Mouse (Mus musculus): ENCODE results near the gene Rab40b. TPM values are rescaled to one million over a fixed set of nuclear protein-coding genes. Genes with fewer than 3 reads are reported as not detected.

Rab40b gene
- total RNA-seq (2015; ENCODE audit: low replicate concordance), result not detected in 2 replicates
- total RNA-seq (2017; ENCODE audit: low replicate concordance), result not detected in 2 replicates

DNA sequence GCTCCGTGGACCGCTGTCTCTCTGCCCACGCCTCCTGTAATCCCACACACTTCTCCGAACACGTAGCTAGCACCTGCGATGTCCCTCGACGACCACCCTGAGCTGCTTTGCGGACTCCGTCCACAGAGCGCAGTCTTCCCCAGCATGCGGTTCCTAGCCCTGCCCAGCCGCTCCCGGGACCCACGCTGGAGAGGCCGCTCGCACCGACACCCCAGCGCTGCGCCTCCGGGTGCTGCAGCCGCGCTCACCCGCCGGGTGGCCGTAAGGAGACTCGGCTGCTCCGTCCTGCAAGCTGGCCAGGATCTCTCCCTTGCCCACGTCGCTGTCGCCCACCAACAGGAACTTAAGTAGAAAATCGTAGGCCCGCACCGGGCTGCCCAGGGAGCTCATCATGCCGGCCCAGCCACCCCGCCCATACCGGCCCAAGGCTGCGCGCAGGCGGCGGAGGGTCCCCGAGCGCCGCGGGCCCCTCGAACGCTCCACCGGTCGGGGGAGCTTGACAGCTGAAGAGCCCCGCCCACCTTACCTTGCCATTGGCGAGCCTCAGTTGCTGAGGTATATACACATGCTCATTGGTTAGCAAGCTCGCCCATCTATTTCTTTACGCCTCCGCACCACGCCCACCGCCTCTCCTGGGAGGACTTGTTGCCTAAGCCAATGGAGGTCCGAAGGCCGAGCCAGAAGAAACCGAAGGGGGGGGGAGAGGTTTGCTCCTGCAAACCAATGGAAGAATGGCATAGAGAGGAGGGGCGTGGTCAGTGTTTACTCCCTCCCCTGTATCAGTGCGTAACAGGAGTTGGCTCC lies at the start of gene Rab40b:
TSS of gene Rab40b (minus strand) at position 502 of the 804 bp plus-strand sequence.
- peak; percentile 96 for ATAC-seq (replicated peaks; ENCODE audit: low FRiP score, poor library complexity, severe bottlenecking)

- ATAC-seq (replicated peaks; ENCODE audit: low FRiP score, poor library complexity, severe bottlenecking), result peak; percentile 25
Observed at GRCm38 (mm10) chr11:121437236-121437635, 49.2 kb upstream of the Rab40b start.

GRCm38 (mm10) chr11:121434156-121435155 lies 46.4 kb upstream of the Rab40b start, which contains the start of gene Fn3k:
Gene Fn3k (plus strand): TSS chr11:121434913.
- ATAC-seq (replicated peaks; ENCODE audit: low FRiP score, poor library complexity, severe bottlenecking), result peak; percentile 70

DNA sequence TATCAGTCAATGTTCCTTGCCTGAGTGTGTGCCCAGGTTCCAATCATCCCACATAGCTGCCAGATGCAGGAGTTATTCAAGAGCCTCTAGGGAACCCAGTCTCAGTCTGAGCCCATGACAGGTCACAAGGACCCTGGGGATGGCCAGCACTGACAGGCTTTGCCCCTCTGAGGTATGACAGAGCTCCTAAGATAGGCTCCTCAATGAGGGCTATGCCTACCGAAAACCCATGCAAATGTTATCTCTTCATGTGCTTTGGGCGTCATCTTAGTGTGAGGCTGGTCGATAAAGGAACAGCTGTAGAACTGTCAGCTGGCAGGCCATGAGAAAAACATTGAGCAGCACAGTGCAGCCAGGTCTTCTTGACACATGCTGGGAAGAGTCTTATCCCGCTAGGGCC lies 45.3 kb upstream of the Rab40b start:
- peak; percentile 64 for ATAC-seq (replicated peaks; ENCODE audit: low FRiP score, poor library complexity, severe bottlenecking)

DNA sequence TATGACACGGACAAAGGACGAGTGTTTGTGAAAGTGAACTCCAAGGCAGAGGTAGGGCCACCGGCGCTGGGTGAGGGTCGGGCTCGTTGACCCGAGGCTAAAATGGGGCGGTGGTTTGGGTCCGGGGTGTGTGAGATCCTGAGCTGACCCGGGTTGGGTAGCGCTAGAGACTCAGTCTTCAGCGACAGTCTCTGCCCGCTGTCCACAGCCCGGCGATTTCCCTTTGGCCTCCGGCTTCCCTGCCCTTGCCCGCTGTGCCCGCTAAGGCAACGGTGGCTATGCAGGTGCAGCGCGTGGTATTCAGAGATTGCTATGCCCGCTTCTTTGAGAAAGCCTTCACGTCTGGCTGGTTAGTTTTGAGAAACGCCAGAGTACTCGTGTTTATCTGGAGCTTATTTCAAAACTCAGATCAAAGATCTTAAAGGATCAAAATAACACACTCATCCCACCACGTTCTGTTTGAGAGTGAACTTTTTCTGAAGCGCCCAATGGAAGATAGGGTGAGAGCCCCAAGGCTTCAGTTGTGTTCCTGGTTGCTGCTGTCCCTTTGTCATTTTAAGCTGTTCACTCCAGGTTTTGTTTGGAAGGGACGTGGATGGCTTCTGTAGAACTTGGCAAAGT lies 33.6 kb upstream of the Rab40b start:
- ATAC-seq (replicated peaks; ENCODE audit: low FRiP score, poor library complexity, severe bottlenecking), result peak; percentile 60

GRCm38 (mm10) chr11:121420830-121421552 lies 32.9 kb upstream of the Rab40b start, which contains the start of gene Fn3krp:
Gene Fn3krp (plus strand): TSS chr11:121421401.
- ATAC-seq (replicated peaks; ENCODE audit: low FRiP score, poor library complexity, severe bottlenecking), result peak; percentile 91

- no peak for ATAC-seq (replicated peaks; ENCODE audit: low FRiP score, poor library complexity, severe bottlenecking)
Observed at GRCm38 (mm10) chr11:121420379-121420778, 32.3 kb upstream of the Rab40b start.

- no peak for ATAC-seq (replicated peaks; ENCODE audit: low FRiP score, poor library complexity, severe bottlenecking)
Observed at GRCm38 (mm10) chr11:121418932-121419331, 30.9 kb upstream of the Rab40b start.

DNA sequence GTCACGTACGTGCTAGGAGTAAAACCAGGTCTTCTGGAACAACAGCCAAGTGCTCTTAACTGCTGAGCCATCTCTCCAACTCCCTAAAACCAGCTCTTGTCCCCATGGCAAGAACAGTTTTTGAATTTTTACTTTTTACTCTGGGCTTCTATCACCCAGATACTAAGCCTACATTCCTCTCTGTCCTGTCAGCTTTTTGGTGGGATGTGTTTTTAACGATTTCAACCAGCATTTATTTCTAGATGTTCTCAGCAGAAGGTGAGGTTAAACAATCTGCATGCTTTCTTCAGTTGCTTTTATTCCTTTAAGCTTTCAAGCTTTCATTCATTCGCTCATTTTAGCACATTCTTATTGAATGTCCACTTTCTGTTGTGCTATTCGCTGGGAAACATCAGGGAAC lies 29.9 kb upstream of the Rab40b start:
- no peak for ATAC-seq (replicated peaks; ENCODE audit: low FRiP score, poor library complexity, severe bottlenecking)

- ATAC-seq (replicated peaks; ENCODE audit: low FRiP score, poor library complexity, severe bottlenecking), result no peak
Observed at GRCm38 (mm10) chr11:121415351-121415750, 27.3 kb upstream of the Rab40b start.

GRCm38 (mm10) chr11:121414762-121415161 lies 26.7 kb upstream of the Rab40b start:
- no peak for ATAC-seq (replicated peaks; ENCODE audit: low FRiP score, poor library complexity, severe bottlenecking)

DNA sequence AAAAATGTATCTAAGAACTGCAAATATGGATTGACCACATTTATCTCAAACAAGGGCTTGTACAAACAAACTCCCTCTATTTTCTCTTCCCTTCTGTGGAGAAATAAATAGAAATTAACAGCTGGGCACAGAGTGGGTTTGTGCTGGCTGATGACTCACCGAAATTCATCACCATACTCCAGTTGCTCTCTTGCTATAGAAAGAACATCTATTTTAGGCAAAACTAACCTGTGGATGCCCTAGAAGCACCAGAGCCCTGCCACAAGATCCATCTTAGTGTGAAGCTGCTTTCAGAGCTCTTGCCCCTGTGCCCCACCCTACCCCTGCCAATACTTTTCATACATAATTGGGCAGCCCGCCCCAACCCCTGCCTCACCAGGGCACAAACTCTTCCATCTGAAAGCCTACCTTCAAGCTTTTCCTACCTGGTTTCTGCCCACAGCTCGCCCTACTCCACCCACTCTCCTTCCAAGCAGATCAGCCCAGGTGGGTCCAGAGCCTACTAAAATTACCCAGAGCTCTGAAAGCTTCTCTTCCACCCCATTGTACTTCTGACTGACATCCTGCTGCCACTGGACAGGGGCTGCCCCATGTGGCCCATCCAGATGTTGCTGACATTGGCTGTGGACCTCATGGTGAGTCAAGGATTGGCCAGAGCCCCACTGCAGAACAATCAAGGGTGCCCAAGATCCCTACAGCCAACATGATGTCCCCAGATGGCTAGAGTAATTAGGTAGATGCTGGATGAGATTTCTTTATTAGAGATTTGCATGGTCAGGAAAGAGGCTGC lies 19.5 kb upstream of the Rab40b start:
- ATAC-seq (replicated peaks; ENCODE audit: low FRiP score, poor library complexity, severe bottlenecking), result no peak

GRCm38 (mm10) chr11:121392405-121392804 lies 4.4 kb upstream of the Rab40b start:
- ATAC-seq (replicated peaks; ENCODE audit: low FRiP score, poor library complexity, severe bottlenecking), result no peak

DNA sequence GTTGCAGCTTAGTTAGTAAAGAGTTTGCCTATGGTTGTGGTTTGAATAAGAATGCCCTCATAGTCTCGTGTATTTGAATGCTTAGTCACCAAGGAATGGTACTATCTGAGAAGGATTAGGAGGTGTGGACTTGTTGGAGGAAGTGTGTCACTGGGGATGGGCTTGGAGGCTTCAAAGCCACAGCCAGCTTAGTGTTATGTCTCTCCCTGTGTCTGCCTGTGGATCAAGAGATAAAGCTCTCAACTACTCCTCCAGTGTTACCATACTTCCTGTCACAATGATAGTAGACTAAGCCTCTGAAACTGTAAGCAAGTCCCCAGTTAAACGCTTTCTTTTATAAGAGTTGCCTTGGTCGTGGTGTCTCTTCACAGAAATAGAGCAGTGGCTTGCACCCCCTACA lies 2.7 kb upstream of the Rab40b start:
- ATAC-seq (replicated peaks; ENCODE audit: low FRiP score, poor library complexity, severe bottlenecking), result no peak

GRCm38 (mm10) chr11:121388554-121388945 lies 499 bp upstream of the Rab40b start:
- peak; percentile 34 for ATAC-seq (replicated peaks; ENCODE audit: low FRiP score, poor library complexity, severe bottlenecking)

- ATAC-seq (replicated peaks; ENCODE audit: low FRiP score, poor library complexity, severe bottlenecking), result no peak
Observed at GRCm38 (mm10) chr11:121380294-121380693, 7.8 kb downstream of the Rab40b start.

DNA sequence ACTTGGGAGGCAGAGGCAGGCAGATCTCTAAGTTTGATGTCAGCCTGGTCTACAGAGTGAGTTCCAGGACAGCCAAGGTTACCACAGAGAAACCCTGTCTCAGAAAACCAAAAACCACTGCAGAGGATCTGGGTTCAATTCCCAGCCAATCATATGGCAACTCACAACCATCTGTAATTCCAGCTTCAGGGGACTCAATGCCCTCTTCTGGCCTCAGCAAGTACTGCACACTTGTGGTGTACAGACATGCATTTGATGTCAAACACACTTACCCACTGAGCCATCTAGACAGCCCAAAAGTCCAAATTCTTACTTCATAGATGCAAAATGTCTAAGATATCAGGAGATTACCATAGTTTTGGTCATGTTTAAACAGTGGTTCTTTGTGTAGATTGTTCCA lies 9.4 kb downstream of the Rab40b start:
- ATAC-seq (replicated peaks; ENCODE audit: low FRiP score, poor library complexity, severe bottlenecking), result no peak

- ATAC-seq (replicated peaks; ENCODE audit: low FRiP score, poor library complexity, severe bottlenecking), result no peak
Observed at GRCm38 (mm10) chr11:121373305-121373704, 14.7 kb downstream of the Rab40b start.
